Mouse (Mus musculus) CH12.LX (cell line): ENCODE results near the gene Anapc16.

ENCODE experiments used
- BHLHE40 ChIP-seq: IDR thresholded peaks from 2 replicates; pipeline ENCODE4 v1.6.1; 2011; ENCODE audit warnings: mild to moderate bottlenecking, low read depth, low read length, improper control_type of control experiment
- CTCF ChIP-seq, 2 experiments: IDR thresholded peaks in 1 of 2; conservative IDR thresholded peaks in 1 of 2; 2 replicates each; pipeline ENCODE4 v1.5.1; 2011 to 2012; ENCODE audit warnings: low read depth in 2 of 2, low read length in 2 of 2, improper control_type of control experiment in 1 of 2, inconsistent platforms in 1 of 2, mild to moderate bottlenecking in 1 of 2, moderate library complexity in 1 of 2
- EP300 ChIP-seq: IDR thresholded peaks from 2 replicates; pipeline ENCODE4 v1.6.1; 2011; ENCODE audit warnings: low read length, improper control_type of control experiment
- GABPA ChIP-seq: IDR thresholded peaks from 2 replicates; pipeline ENCODE4 v1.6.1; 2012; ENCODE audit warnings: low read depth, low read length, improper control_type of control experiment, inconsistent platforms; ENCODE audit not compliant: insufficient replicate concordance
- MAX ChIP-seq: IDR thresholded peaks from 2 replicates; pipeline ENCODE4 v1.6.1; 2011; ENCODE audit warnings: low read length, improper control_type of control experiment
- MYC ChIP-seq: IDR thresholded peaks from 2 replicates; pipeline ENCODE4 v1.6.1; 2011; ENCODE audit warnings: low read depth, mild to moderate bottlenecking, improper control_type of control experiment, low read length
- POLR2A ChIP-seq: IDR thresholded peaks from 2 replicates; pipeline ENCODE4 v1.6.1; 2011; ENCODE audit warnings: low read depth, mild to moderate bottlenecking, improper control_type of control experiment, low read length
- POLR2AphosphoS2 ChIP-seq: IDR thresholded peaks from 2 replicates; pipeline ENCODE4 v1.6.1; 2011; ENCODE audit warnings: low read depth, low read length, improper control_type of control experiment
- SIN3A ChIP-seq: IDR thresholded peaks from 2 replicates; pipeline ENCODE4 v1.6.1; 2012; ENCODE audit warnings: low read length, improper control_type of control experiment, inconsistent platforms
- TBP ChIP-seq: conservative IDR thresholded peaks from 2 replicates; pipeline ENCODE4 v1.6.1; 2011; ENCODE audit warnings: low read depth, low read length, improper control_type of control experiment
- TCF12 ChIP-seq: IDR thresholded peaks from 2 replicates; pipeline ENCODE4 v1.6.1; 2014; ENCODE audit warnings: low read depth, mild to moderate bottlenecking, inconsistent platforms, low read length, improper control_type of control experiment
- USF1 ChIP-seq: IDR thresholded peaks from 2 replicates; pipeline ENCODE4 v1.6.1; 2014; ENCODE audit warnings: low read depth, mild to moderate bottlenecking, inconsistent platforms, low read length, improper control_type of control experiment
- ZMIZ1 ChIP-seq: IDR thresholded peaks from 2 replicates; pipeline ENCODE4 v1.6.1; 2012; ENCODE audit warnings: low read depth, mild to moderate bottlenecking, inconsistent platforms, low read length, improper control_type of control experiment

- no peak for TF ChIP-seq MYC
- no peak for TF ChIP-seq TCF12
- no peak for TF ChIP-seq MAX
- no peak for TF ChIP-seq ZMIZ1
- peak; percentile 95 for TF ChIP-seq POLR2AphosphoS2
- TF ChIP-seq CTCF (conservative IDR thresholded peaks at IDR 0.05 in 1 of 2, IDR thresholded peaks at IDR 0.05 in 1 of 2; ENCODE audit: low read depth in 2 of 2, low read length in 2 of 2) = no peak
- 0 out of 2 replicates have a peak, but pooled peaks have one; percentile 24 for TF ChIP-seq SIN3A
- TF ChIP-seq BHLHE40 = no peak
- TF ChIP-seq POLR2A = no peak
- no peak for TF ChIP-seq USF1
- no peak for TF ChIP-seq EP300
- no peak for TF ChIP-seq TBP
- TF ChIP-seq GABPA = no peak
Measured at GRCm38 (mm10) chr10:59948363-59949254, 54.3 kb downstream of the Anapc16 start.
